Mouse (Mus musculus): Measurements from ENCODE around the gene Crxos.

GRCm38 (mm10) chr7:15916134-15916723 is 33.8 kb downstream of the Crxos start:
- TF ChIP-seq POLR2A (IDR thresholded peaks at IDR 0.05; ENCODE audit: low read depth, low read length) (no peak), USF1 (IDR thresholded peaks at IDR 0.05; ENCODE audit: low read depth, low read length) (no peak), UBTF (IDR thresholded peaks at IDR 0.05; ENCODE audit: low read depth, low read length) (no peak), EP300 (IDR thresholded peaks at IDR 0.05; ENCODE audit: low read length) (no peak)
